Mouse (Mus musculus): ENCODE data around the gene Tspan18. TPM values are rescaled to one million over a fixed set of nuclear protein-coding genes. Genes with fewer than 3 reads are reported as not detected.

The Tspan18 gene
- total RNA-seq, 4 experiments from 2014 or later, result 7.3 to 9.9 (median 9.0) TPM

DNA sequence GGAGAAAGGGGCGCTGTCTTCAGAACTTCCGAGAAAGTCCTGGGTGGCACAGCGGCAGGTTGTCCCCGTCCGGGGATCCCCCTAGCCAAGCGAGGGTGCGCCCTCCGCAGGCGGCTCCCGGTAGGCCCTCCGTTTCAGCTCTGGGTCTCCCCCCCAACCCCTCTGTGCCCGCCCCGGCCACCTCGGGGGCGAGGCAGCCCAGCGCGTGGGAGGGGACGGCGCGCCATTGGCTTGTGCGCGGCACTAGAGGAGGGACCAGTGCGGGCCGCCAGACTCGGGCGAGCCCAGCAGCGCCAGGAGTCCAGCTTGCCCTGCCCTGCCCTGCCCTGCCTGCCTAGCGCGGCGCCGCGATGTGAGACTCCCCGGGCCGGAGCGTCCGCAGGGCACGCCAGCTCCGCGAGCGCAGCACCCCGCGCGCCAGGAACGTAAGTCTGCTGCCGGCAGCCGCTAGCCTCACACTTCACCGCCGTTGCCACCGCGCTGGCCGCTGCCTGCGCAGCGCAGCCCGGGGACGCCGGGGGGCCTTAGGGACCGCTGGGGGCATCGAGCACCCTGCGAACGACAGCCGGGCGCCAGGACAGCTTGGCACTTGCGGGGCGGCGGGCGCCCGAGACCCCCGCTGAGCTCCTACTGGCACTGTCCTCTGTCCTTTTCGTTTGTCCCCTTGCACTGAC is 146.8 kb downstream of the Tspan18 start, which contains the start of gene Trp53i11:
Gene Trp53i11 (plus strand): TSS at position 226 of the 674 bp plus-strand sequence.
- DNase-seq (ENCODE audit: low spot score), result peak; percentile 86

DNA sequence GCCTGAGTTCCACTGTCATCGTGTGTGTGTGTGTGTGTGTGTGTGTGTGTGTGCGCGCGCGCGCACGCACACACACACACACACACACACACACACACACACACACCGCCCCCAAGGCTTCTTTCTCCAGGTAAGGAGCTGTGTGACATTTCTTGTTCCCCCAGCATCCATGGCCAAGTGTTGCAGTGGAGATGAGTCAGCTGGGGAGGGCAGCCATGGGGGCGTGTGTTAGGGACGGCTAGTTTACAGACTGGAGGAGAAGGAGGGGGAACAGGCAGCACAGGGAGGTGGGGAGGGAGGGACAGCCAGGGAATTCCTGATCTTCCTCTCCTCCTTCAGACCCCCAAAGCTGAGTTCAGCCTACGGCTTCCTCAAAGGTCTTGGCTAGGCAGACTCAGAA is 151.4 kb downstream of the Tspan18 start:
- DNase-seq (ENCODE audit: low spot score), result no peak

- no peak for DNase-seq (ENCODE audit: low spot score)
Observed at GRCm38 (mm10) chr2:93180077-93180844, 154.0 kb downstream of the Tspan18 start.

DNA sequence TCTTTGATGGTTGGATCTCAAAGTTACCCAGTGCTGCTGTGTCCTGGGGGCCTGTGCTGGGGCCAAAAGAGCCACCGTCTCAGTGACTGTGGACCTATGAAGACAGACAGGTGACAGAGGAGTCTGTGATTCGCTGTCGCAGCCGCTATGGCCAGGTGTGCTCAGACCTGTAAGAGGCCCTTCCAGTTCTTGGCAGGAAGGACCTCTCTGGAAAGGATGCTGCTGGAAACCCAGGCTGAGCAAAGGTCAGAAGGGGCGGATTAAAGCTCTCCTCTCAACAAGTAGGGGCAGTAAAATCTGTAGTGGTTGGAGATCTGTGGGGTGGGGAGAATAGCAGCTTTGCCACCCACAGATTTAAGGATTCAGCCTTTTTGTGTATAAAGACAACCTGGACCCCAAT is 154.7 kb downstream of the Tspan18 start:
- DNase-seq (ENCODE audit: low spot score), result no peak

- DNase-seq (ENCODE audit: low spot score), result no peak
Observed at GRCm38 (mm10) chr2:93178313-93178677, 156.0 kb downstream of the Tspan18 start.

DNA sequence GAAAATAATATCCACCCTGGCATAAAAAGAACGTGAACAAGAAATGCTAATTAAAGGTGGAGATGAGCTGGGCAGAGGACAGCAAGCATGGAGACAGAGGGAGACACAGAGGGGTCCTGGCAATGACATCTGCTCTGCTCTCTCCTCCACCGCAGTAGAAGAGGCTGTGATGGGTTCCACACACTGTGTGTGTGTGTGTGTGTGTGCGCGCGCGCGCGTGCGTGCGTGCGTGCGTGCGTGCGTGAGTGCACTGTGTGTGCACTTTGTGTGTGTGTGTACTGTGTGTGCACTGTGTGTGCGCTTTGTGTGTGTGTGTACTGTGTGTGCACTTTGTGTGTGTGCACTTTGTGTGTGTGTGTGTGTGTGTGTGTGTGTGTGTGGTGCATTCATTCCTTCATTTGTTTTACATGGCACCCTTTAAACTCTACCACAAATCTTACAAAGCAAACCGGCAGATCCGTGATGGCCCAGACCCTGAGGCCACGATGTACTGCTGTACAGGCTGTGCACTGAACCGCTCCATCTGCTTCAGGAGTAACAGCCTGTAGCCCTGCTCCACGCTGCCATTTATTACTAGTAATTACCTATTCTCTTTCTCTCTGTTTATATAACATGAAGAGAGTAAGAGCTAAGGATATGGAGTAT is 156.5 kb downstream of the Tspan18 start:
- DNase-seq (ENCODE audit: low spot score), result no peak

DNA sequence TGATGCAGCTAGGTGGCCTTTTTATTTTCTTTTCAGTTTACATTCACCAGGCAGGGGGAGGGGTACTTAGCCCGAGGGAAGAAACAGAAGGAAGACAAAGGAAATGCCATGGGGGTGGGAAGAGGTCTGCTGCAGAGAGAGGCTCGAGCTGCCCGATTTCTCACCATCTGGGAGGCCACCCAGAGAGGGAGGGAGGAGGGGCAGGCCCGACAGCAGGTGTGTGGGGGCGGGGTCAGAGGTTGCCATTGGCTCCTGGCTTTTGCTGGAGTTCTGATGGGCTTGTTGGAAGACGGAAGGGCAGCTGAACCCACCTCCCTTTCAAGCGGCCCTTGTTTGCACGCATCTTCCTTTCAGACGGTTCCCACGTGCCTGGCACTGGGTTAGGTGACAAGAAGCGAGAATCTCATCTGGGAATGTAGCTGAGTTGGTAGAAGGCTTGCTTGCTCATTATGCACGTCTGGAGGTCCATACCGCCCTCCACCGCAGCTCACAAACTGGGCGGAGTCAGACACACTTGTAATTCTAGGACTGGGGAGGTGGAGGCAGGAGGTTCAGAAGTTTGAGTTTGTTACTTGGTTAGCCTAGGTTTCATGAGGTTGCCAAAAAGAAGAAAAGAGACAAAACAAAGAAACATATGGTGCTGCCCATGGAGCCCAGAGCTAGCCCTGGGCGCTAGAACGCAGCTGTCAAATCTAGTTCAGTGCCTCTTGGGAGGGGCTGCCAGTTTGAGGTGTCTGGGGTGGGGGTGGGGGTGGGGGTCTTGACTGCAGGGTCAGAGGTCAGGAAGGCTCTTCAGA is 157.2 kb downstream of the Tspan18 start:
- no peak for DNase-seq (ENCODE audit: low spot score)

DNA sequence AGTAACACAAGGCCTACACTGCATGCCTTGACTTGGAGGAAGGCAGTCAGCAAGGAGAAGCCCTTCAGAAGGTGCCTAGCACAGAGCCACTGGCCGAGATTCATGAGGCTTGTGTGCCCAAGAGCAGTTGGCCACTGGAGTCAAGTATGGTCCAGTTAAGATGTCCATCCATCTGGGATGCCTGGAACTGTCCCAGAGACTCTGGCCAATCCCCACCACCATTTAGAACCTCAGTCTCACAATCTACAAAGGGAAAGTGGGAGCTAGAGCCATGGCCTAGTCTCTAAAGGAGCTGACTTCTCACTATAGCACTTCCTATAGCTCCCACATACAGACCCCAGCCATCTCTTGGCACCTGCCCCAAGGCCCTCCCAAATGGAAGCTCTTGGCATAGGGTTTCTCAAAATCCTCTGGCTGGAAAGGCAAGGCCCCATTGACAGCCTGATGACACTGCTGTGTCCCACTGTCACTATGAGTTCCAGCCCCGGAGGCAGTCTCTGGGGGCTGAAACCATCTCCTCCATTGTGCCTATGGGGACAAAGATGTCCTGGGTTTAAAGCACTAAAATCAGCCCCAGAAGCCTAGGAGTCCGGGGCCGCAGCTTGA is 158.0 kb downstream of the Tspan18 start:
- no peak for DNase-seq (ENCODE audit: low spot score)

GRCm38 (mm10) chr2:93175721-93176120 is 158.6 kb downstream of the Tspan18 start:
- DNase-seq (ENCODE audit: low spot score), result no peak

- DNase-seq (ENCODE audit: low spot score), result no peak
Observed at GRCm38 (mm10) chr2:93175278-93175677, 159.0 kb downstream of the Tspan18 start.

- DNase-seq (ENCODE audit: low spot score), result no peak
Observed at GRCm38 (mm10) chr2:93174159-93174558, 160.1 kb downstream of the Tspan18 start.

GRCm38 (mm10) chr2:93172460-93172859 is 161.8 kb downstream of the Tspan18 start:
- DNase-seq (ENCODE audit: low spot score), result no peak

DNA sequence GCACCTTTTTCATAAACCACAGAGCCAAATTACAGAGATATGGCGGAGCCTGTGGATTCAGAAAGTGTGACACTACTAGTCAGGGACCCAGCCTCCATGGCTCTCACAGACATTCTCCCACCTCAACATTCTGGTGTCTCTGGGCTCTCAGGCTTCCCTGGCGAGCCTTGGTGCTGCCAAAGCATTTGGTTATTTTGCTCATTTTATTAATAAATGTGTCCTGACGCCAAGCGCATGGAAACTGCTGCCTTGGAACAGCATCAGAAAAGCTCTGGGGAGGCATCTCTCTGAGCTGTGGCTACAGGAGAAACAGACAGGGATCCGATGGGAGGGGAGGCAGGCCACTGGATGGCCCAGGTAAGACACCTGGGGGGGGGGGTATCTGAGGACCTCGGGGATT is 162.4 kb downstream of the Tspan18 start:
- no peak for DNase-seq (ENCODE audit: low spot score)

DNA sequence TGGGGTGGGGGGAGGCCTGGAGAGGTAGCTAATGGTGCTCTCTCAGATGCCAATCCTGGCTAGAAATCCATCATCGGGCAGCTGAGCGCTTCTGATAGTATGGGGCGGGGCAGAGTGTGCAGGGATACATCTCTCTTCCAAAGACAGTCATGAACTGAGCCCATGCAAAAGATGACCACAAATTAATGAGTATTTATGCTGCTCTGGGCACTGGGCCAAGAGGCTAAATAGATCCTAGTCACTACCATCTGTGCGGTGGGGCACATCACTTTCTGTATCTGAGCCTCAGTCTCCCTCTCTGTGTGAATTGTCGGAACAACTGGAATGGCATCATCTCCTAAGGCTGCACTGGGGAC is 163.5 kb downstream of the Tspan18 start:
- DNase-seq (ENCODE audit: low spot score), result no peak

DNA sequence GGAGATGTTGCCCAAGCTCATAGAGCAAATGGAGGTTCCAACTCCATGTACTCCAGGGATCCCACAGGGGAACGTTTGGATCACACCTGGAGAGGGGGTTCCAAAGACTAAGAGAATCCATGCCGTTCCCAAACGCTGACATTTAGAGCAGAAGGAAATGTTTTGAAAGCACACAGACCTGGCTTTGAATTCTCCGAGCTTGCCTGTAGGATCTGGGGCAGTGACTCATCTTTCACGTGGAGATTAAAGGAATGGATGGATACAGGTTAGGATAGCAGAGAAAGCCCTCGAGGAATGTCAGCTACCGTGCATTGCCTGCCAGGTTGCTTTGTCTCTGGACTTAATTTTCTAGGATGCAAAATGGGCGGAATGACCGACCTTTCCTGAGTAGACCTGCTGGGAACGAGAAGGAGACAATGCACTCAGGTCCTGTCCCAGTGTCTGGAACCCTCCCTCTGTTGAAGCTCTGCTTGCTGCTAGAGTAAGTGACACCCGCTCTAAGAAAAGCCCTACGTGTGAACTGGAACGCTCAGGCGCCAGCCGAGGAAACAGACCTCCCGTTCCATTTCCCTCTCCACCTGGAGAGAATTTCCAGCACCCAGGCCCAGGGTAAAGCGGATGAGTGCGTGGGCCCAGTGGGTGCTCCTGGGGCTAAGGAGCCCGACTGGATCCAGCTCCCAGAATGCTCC is 164.0 kb downstream of the Tspan18 start:
- no peak for DNase-seq (ENCODE audit: low spot score)

- peak; percentile 44 for DNase-seq (ENCODE audit: low spot score)
Observed at GRCm38 (mm10) chr2:93166734-93167406, 167.4 kb downstream of the Tspan18 start.

GRCm38 (mm10) chr2:93166295-93166694 is 168.0 kb downstream of the Tspan18 start:
- no peak for DNase-seq (ENCODE audit: low spot score)

- no peak for DNase-seq (ENCODE audit: low spot score)
Observed at GRCm38 (mm10) chr2:93163750-93164335, 170.5 kb downstream of the Tspan18 start.

GRCm38 (mm10) chr2:93163317-93163716 is 171.0 kb downstream of the Tspan18 start:
- DNase-seq (ENCODE audit: low spot score), result no peak

DNA sequence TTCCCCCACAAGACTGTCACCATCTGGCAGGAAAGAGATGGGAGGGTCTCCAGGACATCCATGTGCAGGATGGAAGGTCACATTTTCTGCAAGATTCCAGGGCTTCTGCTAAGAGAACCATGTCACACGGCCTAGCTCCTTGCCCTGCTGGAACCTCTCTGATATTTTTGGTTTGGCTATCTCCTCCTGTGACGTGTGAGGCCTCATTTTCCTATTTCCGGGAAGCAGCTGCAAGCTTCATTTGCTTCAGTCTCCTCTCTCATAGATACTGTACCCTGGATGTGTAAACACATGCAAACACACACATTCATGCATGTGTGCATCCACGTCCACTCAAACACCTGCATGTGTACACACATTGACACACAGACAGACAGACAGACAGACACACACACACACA is 171.5 kb downstream of the Tspan18 start:
- peak; percentile 69 for DNase-seq (ENCODE audit: low spot score)

Measured in heart, adult 8-10 months (tissue).